Mouse (Mus musculus) small intestine, adult 2 months (tissue): ENCODE results near the gene Cerk. TPM values are rescaled to one million over a fixed set of nuclear protein-coding genes. Genes with fewer than 3 reads are reported as not detected.
"Not testable (repeated sequence)": the region's sequence is repeated elsewhere in the genome, so short reads cannot be mapped to it uniquely, and the experiment has no call there.

Experiments
- H3K27ac ChIP-seq: fragments of 200-500 bp; 2 replicates; pipeline ENCODE4 v1.5.1; 2012; ENCODE audit warnings: low read depth, low read length, control low read depth, inconsistent platforms; ENCODE audit not compliant: insufficient read depth
- H3K27me3 ChIP-seq: fragments of 200-500 bp; 2 replicates; pipeline ENCODE4 v1.6.1; 2012; ENCODE audit warnings: mild to moderate bottlenecking, moderate library complexity, low read length, inconsistent platforms; ENCODE audit not compliant: control insufficient read depth, insufficient read depth
- H3K36me3 ChIP-seq: fragments of 200-500 bp; 2 replicates; pipeline ENCODE4 v1.6.1; 2012; ENCODE audit warnings: mild to moderate bottlenecking, low read length, control low read depth, inconsistent platforms; ENCODE audit not compliant: control insufficient read depth, insufficient read depth
- H3K4me1 ChIP-seq: fragments of 200-500 bp; 2 replicates; pipeline ENCODE4 v1.6.1; 2012; ENCODE audit warnings: low read length, inconsistent platforms, mixed read lengths; ENCODE audit not compliant: control insufficient read depth, insufficient read depth, insufficient read length
- H3K4me3 ChIP-seq: fragments of 200-500 bp; 2 replicates; pipeline ENCODE4 v1.5.1; 2012; ENCODE audit warnings: low read depth, mild to moderate bottlenecking, control low read depth, inconsistent platforms, low read length, moderate library complexity
- CTCF ChIP-seq: fragments of 200-500 bp; IDR thresholded peaks from 2 replicates; pipeline ENCODE4 v1.5.1; 2012; ENCODE audit warnings: low read depth, mild to moderate bottlenecking, control low read depth, inconsistent platforms, low read length, moderate library complexity, mixed read lengths; ENCODE audit not compliant: insufficient replicate concordance, insufficient read length; ENCODE audit errors: extremely low read depth
- POLR2A ChIP-seq: fragments of 200-500 bp; IDR thresholded peaks from 2 replicates; pipeline ENCODE4 v1.6.1; 2012; ENCODE audit warnings: low read depth, mild to moderate bottlenecking, control low read depth, inconsistent platforms, low read length, moderate library complexity
- WGBS: fragments of 180-500 bp; shearing (Covaris S2); methylation state at CpG from one replicate; pipeline ENCODE4 v1.1.7; 2018; 5-methylcytosine and 5-hydroxymethylcytosine counted together
- polyA plus RNA-seq: library from polyadenylated mRNA; depleted of rRNA; stranded (reverse); fragments of >200 nt; gene quantifications from 2 replicates; pipeline ENCODE4 v1.2.3, GENCODE M21; 2012

Gene Cerk
- polyA plus RNA-seq, 1 experiment = 47.8 TPM

DNA sequence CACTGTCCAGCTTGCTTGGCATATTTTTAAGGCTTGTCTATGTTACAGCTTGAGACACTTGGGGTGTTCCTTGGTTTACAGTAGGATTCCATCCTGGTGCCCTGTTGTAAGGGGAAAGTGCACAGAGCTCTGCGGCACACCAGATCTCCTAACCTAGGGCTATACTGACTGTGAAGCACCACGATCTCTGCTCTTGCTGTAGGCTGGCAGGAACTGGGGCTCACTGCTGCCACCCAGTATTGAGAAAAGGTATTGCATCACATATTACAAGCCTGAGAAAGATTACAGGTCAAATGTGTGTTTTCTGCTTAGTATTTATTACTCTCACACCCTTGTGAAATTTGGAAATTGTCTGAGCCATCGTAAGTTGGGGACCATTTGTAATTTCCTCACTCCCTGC lies 42.2 kb upstream of the Cerk start:
- WGBS = 21% methylated on average over 3 of the region's 3 CpGs
- no peak overlapping the region for H3K4me3 ChIP-seq

DNA sequence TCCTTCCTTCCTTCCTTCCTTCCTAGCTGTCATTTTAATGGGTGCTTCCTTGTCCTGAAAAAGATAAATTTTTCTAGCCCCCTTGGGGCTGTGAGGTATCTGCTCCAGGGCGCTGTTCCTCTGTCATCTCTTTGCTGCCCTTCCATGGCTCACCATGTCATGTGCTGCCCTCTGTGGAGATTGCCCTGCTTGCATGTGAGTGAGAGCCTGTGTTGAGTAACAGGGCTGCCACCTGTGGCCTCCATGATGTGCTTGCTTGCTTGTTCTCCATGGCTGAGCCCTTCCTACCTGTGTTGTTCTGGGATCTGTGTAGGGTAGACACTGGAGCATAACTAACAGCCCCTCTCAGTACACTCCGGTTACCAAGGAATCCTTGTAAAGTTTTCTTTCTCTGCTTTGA lies 41.0 kb upstream of the Cerk start:
- Histone ChIP-seq H3K4me1 (peaks cover 2% of the 10 kb centered on the region; the same call in 1 of the 2 replicates), H3K27ac (no peak overlapping the region), H3K4me3 (no peak overlapping the region), H3K27me3 (no peaks in the 10 kb centered on the region), H3K36me3 (peaks cover 3% of the 10 kb centered on the region; the same call in 1 of the 2 replicates)
- WGBS = 95% methylated on average over 2 of the region's 2 CpGs
- TF ChIP-seq CTCF (no peak), POLR2A (no peak)

More for the DNA sequence above, 42.2 kb upstream of the Cerk start:
- TF ChIP-seq CTCF (peak; percentile 82; the same call in 1 of the 2 replicates), POLR2A (no peak)
- no peaks in the 10 kb centered on the region for H3K27me3 ChIP-seq
- peaks cover 3% of the 10 kb centered on the region; the same call in 1 of the 2 replicates for H3K36me3 ChIP-seq
- H3K27ac ChIP-seq = no peak overlapping the region
- peaks cover 2% of the 10 kb centered on the region; the same call in 1 of the 2 replicates for H3K4me1 ChIP-seq

DNA sequence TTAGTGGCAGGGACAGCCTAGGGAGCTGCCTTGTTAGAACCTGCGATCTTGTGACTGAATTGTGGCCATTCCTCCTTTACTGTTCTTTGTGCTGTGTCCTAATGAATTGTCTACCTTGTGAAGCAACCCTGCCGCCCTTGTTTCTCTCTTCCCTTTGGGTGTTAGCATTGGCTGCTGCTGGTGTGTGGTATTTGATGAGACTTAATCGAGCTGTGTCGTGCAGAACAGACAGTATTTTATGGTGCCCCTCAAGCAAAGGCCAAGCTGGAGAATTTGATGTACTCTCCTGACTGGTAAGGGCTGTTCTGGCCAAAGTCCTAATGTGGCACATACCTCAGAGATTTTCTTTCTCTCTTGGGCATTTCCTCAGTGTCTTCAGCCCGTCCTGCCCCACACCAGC lies 40.3 kb upstream of the Cerk start:
- 67% methylated on average over 5 of the region's 5 CpGs for WGBS
- H3K27me3 ChIP-seq = no peaks in the 10 kb centered on the region
- TF ChIP-seq POLR2A = no peak
- H3K27ac ChIP-seq = no peak overlapping the region
- no peaks in the 10 kb centered on the region for H3K4me1 ChIP-seq
- H3K36me3 ChIP-seq = peaks cover 3% of the 10 kb centered on the region; the same call in 1 of the 2 replicates
- H3K4me3 ChIP-seq = no peak overlapping the region

DNA sequence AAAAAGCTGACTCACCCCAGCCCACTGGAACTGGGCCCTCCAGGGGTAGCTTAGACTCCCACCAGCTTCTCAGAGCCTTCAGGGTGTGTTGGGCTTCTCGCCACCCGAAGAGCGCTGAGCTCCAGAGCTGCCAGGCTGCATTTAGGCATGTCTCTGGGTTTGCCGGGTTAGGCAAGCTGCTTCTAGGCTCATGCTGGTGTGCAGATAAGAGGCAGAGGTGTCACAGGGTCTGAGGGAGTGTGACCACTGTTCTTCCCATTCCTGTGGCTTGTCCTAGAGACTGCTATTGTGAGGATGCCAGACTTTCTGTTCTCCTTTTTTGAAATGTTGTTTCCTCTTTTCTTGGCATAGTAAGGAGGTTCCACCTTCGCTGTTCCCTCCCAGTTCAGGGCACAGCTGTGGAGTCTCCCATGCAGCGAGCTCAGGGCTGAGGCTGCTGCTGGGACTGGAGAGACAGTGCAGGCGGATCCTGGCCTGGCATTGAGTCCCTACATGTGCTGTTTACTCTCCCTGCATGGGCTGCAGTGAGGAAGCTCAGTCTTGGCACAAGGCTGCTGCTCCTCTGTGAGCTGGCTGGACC lies 39.1 kb upstream of the Cerk start:
- no peak overlapping the region for H3K27ac ChIP-seq
- WGBS = 80% methylated on average over 7 of the region's 7 CpGs
- H3K4me1 ChIP-seq = no peaks in the 10 kb centered on the region
- H3K27me3 ChIP-seq = no peaks in the 10 kb centered on the region
- H3K36me3 ChIP-seq = no peaks in the 10 kb centered on the region
- H3K4me3 ChIP-seq = no peak overlapping the region
- TF ChIP-seq POLR2A = no peak
- no peak for TF ChIP-seq CTCF

DNA sequence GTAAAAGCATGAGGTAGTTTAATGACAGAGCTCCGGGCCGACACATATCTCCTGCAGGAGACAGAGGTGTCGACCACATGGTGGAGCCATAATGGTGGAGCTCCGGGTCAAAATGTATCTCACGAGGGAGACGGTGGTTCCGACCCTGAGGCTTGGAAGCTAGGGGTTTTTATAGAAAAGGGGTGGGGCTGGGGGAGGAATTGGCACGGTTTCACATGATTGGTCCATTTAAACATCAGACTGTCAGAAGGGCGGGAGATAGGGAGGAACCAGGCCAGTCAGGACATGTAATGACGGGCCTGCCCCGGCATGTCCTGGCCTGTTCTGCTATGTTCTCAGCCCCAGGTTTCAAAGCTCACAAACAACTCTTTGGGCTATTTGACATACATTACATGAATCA lies 36.0 kb upstream of the Cerk start:
- not testable (repeated sequence) for H3K27me3 ChIP-seq, H3K36me3 ChIP-seq, H3K4me1 ChIP-seq, H3K4me3 ChIP-seq, H3K27ac ChIP-seq
- WGBS = 81% methylated on average over 11 of the region's 11 CpGs

DNA sequence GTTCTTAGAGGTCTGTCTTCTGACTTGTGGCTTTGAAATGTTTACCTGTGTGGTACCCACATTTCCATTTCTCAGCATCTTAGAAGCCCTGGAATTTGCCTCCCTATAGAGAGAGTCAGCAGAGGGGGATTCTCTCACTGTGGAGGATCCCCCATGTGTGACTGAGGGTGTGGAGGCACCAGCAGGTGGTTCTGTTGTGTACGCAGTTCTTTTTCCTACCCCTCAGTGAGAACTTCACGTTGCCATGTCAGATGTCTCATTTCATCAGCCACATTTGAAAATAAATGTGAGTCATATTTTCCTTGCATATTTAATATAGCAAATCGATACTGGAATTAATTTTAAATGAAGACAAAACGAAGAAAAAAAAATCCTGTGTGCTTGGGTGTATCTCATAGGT lies 35.4 kb upstream of the Cerk start:
- Histone ChIP-seq H3K36me3 (no peaks in the 10 kb centered on the region), H3K4me1 (no peaks in the 10 kb centered on the region), H3K27me3 (no peaks in the 10 kb centered on the region), H3K4me3 (no peak overlapping the region), H3K27ac (no peak overlapping the region)
- 83% methylated on average over 4 of the region's 4 CpGs for WGBS
- TF ChIP-seq POLR2A (no peak), CTCF (no peak)

DNA sequence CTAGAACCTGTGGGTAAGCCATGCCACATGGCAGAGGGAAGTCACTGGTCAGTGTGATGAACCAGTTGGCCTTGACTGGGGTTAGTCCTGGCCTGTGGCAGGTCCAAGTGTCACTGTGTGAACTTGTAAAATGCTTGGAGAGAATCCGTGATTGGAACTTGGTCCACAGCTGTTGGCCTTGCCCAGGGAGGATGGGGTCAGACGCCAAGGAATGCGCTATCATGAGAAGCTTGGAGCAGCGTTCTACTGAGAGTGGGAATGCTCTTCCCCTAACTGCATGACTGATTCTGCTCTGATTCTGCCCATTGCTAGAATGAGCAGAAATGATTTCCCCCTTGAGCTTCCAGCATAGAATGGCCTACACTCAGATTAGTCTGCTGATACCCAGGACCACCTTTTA lies 34.8 kb upstream of the Cerk start:
- Histone ChIP-seq H3K27ac (peak overlapping the region; percentile 29; the same call in 1 of the 2 replicates), H3K4me1 (no peaks in the 10 kb centered on the region), H3K36me3 (no peaks in the 10 kb centered on the region), H3K4me3 (no peak overlapping the region), H3K27me3 (no peaks in the 10 kb centered on the region)
- TF ChIP-seq POLR2A = no peak
- no peak for TF ChIP-seq CTCF
- 75% methylated on average over 4 of the region's 4 CpGs for WGBS

DNA sequence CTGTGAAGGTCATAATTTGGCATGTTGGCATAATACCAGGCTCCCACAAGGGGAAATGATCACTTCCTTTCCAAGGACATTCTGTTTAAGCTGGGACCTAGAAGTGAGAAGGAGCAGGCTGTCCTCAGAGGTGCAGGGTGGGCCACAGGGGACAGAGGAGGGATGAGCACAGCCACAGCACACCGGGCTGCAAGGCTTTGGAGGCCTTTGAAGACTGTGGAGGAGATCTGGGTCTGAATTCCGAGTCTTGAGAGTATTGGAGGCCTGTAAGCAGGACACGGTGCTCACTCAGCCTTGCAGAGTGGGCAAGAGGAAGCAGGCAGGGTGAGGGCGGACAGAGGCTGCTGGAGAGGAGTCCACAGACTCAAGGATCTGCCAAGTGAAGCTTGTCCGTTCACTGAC lies 34.3 kb upstream of the Cerk start:
- Histone ChIP-seq H3K4me3 (no peak overlapping the region), H3K27ac (peak overlapping the region; percentile 29; the same call in 1 of the 2 replicates), H3K36me3 (no peaks in the 10 kb centered on the region), H3K27me3 (no peaks in the 10 kb centered on the region), H3K4me1 (no peaks in the 10 kb centered on the region)
- WGBS = 87% methylated on average over 5 of the region's 5 CpGs
- TF ChIP-seq POLR2A (no peak), CTCF (no peak)
